Mouse (Mus musculus) urinary bladder, postnatal 4 days (tissue): ENCODE measurements around the gene Mmp15.
"Not testable (repeated sequence)": the region's sequence is repeated elsewhere in the genome, so short reads cannot be mapped to it uniquely, and the experiment has no call there.

Experiments used
- DNase-seq, 2 experiments: peaks; one replicate each; pipeline ENCODE4 v3.0.0; 2021 to 2022; ENCODE audit warnings: low spot score in 2 of 2

Gene Mmp15

GRCm38 (mm10) chr8:95377101-95377500 is 25.0 kb downstream of the Mmp15 start:
- no peak for DNase-seq

- DNase-seq, result peak in 1 of 2 experiments; percentile 48
Measured at GRCm38 (mm10) chr8:95377863-95378291, 25.8 kb downstream of the Mmp15 start.

GRCm38 (mm10) chr8:95378928-95379327 is 26.9 kb downstream of the Mmp15 start:
- DNase-seq, result not testable (repeated sequence)

- no peak for DNase-seq
Measured at GRCm38 (mm10) chr8:95380953-95381352, 28.9 kb downstream of the Mmp15 start.

GRCm38 (mm10) chr8:95381595-95381994 is 29.5 kb downstream of the Mmp15 start:
- no peak for DNase-seq

GRCm38 (mm10) chr8:95384501-95384900 is 32.4 kb downstream of the Mmp15 start:
- no peak for DNase-seq

- DNase-seq, result no peak
Measured at GRCm38 (mm10) chr8:95386037-95386436, 34.0 kb downstream of the Mmp15 start.

GRCm38 (mm10) chr8:95387221-95387620 is 35.2 kb downstream of the Mmp15 start:
- no peak for DNase-seq

GRCm38 (mm10) chr8:95387936-95388335 is 35.9 kb downstream of the Mmp15 start:
- DNase-seq, result no peak

GRCm38 (mm10) chr8:95390312-95390711 is 38.2 kb downstream of the Mmp15 start:
- DNase-seq, result no peak

- no peak for DNase-seq
Measured at GRCm38 (mm10) chr8:95391101-95391500, 39.0 kb downstream of the Mmp15 start.

GRCm38 (mm10) chr8:95392604-95393003 is 40.5 kb downstream of the Mmp15 start:
- DNase-seq, result no peak

GRCm38 (mm10) chr8:95395186-95395918 is 43.3 kb downstream of the Mmp15 start:
- DNase-seq, result no peak

- no peak for DNase-seq
Measured at GRCm38 (mm10) chr8:95396752-95397151, 44.7 kb downstream of the Mmp15 start.

GRCm38 (mm10) chr8:95397201-95397600 is 45.1 kb downstream of the Mmp15 start:
- no peak for DNase-seq

GRCm38 (mm10) chr8:95399131-95399530 is 47.1 kb downstream of the Mmp15 start:
- no peak for DNase-seq

- no peak for DNase-seq
Measured at GRCm38 (mm10) chr8:95401091-95401490, 49.0 kb downstream of the Mmp15 start.

- DNase-seq, result no peak
Measured at GRCm38 (mm10) chr8:95409518-95409917, 57.5 kb downstream of the Mmp15 start.

GRCm38 (mm10) chr8:95411309-95411972 is 59.4 kb downstream of the Mmp15 start:
- no peak for DNase-seq

GRCm38 (mm10) chr8:95422193-95422810 is 70.2 kb downstream of the Mmp15 start:
- DNase-seq, result no peak
